Mouse (Mus musculus) R1 (cell line): ENCODE results near the gene Olfr52.

Experiments used
- DNase-seq: peaks from one replicate; pipeline ENCODE4 v3.0.0-alpha.2; 2018; ENCODE audit warnings: low read depth, low spot score

Olfr52 gene

GRCm38 (mm10) chr2:86185583-86185982 is at the start of gene Olfr52:
TSS of gene Olfr52 (minus strand) at chr2:86185683.
- no peak for DNase-seq

DNA sequence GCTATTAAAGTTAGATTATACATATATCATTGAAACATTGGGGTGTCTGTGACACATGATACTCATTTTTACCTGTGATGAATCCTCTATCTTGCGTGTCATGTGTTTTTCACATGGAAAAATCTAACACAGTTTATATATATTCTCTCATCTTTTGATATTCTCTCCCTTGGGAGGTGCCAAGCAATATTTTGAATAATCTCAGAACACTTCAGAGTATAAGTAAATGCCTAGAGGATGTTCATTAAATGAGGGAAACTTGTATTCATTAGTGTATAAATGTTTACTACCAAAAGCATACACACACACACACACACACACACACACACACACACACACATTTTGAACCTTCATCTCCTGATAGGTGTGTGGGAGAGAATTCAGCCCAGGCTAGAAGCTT is 45.8 kb upstream of the Olfr52 start, which contains the start of gene Olfr1047:
Gene Olfr1047, minus strand, starts transcription at position 101 of the 400 bp plus-strand sequence.
- DNase-seq, result no peak

DNA sequence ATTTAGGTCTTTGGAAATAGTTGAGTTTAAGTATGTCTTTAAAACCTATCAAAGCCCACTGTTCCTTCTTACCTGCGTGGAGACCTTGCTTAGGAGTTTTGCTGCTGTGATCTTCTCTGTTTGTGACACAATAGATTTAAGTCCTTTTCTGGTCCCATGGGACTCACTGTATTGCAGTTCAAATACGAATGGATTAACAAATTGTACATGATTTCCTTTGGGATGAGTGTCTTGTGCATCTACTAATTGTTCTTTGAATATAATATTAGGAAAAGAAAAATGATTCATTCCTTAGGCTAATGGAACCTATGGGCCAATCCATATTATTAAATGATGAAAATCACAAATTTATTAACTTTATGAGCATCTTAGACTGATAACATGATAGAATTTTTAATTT is 33.7 kb upstream of the Olfr52 start, which contains the start of gene Olfr1046:
Gene Olfr1046, minus strand, starts transcription at position 101 of the 400 bp plus-strand sequence.
- no peak for DNase-seq

- DNase-seq, result no peak
Observed at GRCm38 (mm10) chr2:86202909-86203308, 17.4 kb upstream of the Olfr52 start, which contains the start of gene Olfr1045. TSS of gene Olfr1045 (minus strand) at chr2:86203009.

GRCm38 (mm10) chr2:86195863-86196262 is 10.4 kb upstream of the Olfr52 start:
- DNase-seq, result no peak

GRCm38 (mm10) chr2:86179950-86180349 is 5.5 kb downstream of the Olfr52 start:
- DNase-seq, result peak; percentile 53

DNA sequence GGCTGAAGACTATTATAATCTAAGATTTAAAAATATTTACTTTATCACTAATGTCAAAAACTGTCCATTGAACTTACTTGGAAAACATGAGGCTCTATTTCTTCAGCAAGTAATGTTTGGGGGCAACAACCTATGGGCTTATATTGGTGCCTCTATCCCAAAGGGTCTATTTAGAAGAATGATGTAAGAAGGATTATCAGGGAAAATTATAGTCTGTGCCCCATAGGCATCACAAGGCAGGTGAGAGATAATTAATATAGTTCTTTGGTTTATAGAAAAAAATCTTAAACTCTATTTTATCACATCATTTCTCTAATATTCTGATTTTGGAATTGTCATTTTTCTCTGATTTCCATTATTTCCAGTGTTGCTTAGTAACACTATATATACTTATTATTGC is 7.8 kb downstream of the Olfr52 start, which contains the start of gene Olfr1044:
Gene Olfr1044, minus strand, starts transcription at position 101 of the 400 bp plus-strand sequence.
- no peak for DNase-seq

DNA sequence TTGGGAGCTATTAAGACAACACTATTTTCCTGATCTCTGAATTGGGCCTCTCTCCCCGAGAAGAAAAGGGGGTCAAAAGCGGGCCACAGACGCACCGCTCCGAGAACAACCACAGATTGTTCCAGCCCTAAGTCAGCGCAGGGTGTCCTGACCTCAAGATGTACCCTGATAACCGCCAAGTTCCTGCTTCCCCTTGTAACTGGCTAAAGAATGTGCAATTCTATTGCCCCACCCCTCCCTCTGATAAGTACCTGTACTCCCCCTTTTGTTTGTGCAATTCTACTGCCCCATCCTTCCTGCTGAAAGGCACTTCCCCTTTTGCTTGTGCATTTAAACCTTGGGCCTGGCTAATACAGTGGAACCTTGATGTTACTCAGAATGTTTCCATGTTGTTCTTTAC is 10.1 kb downstream of the Olfr52 start:
- peak; percentile 83 for DNase-seq

GRCm38 (mm10) chr2:86167422-86167821 is 18.1 kb downstream of the Olfr52 start, which contains the start of gene Olfr1043:
TSS of gene Olfr1043 (minus strand) at chr2:86167522.
- no peak for DNase-seq

DNA sequence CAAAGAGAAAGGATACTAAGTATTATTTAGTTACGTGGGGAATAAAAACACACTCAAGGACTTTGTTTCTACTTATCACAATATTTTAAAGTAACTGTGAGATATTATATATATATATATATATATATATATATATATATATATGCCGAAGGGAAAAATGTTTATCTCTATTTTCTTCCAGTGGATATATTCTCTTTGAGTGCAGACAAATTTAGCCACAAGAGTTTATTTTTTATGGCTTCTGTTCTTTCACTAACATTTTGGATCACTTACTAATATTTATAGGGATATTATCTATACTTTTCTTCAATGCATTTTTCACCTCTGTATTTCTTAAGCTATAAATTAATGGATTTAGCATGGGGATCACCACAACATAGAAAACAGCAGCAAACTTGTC is 23.7 kb downstream of the Olfr52 start, which contains the start of gene Olfr1042:
Gene Olfr1042, minus strand, starts transcription at position 101 of the 400 bp plus-strand sequence.
- DNase-seq, result no peak

DNA sequence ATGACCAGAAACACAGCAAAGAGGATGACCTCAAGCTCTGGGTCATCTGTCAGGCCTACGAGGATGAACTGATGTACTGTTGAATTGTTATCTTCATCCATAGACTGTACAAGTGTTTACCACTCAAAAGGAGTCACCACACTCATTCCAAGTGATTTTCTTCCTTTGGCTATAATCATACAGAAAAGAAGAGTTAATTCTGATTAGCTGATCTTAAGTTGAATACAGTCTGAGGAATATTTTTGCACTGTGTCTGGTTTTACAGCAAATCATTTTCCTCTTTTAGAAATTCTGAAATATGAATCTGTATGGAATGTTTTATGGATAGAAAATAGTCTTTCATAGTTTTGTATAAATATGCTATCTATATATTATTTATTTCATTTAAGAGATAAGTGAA is 38.9 kb downstream of the Olfr52 start, which contains the start of gene Olfr1040:
Gene Olfr1040, minus strand, starts transcription at position 101 of the 400 bp plus-strand sequence.
- DNase-seq, result no peak

- DNase-seq, result no peak
Observed at GRCm38 (mm10) chr2:86135828-86136227, 49.7 kb downstream of the Olfr52 start, which contains the start of gene Olfr1039. TSS of gene Olfr1039 (minus strand) at chr2:86135928.
